Mouse (Mus musculus) megakaryocyte, embryonic 14.5 days (primary cell): ENCODE results near the gene Rasgrf2. TPM values are rescaled to one million over a fixed set of nuclear protein-coding genes. Genes with fewer than 3 reads are reported as not detected.

ENCODE experiments used
- H3K27me3 ChIP-seq: replicated peaks from 2 replicates; pipeline ENCODE3; 2012; ENCODE audit warnings: inconsistent platforms
- H3K36me3 ChIP-seq: replicated peaks from 2 replicates; pipeline ENCODE3; 2012; ENCODE audit warnings: low read length, inconsistent platforms, mixed read lengths
- H3K4me1 ChIP-seq: 2 replicates; pipeline ENCODE4 v1.6.1; 2012; ENCODE audit warnings: inconsistent platforms
- H3K4me3 ChIP-seq: replicated peaks from 2 replicates; pipeline ENCODE3; 2012; ENCODE audit warnings: moderate library complexity, mild to moderate bottlenecking, inconsistent platforms
- H3K9me3 ChIP-seq: 2 replicates; pipeline ENCODE4 v1.6.1; 2012; ENCODE audit warnings: inconsistent platforms
- FLI1 ChIP-seq: IDR thresholded peaks from 2 replicates; pipeline ENCODE4 v1.6.1; 2012; ENCODE audit warnings: low read length, inconsistent platforms, mixed read lengths
- GATA1 ChIP-seq: IDR thresholded peaks from 3 replicates; pipeline ENCODE4 v1.6.1; 2012; ENCODE audit warnings: mixed read lengths, low read length, inconsistent platforms, borderline replicate concordance
- polyA plus RNA-seq: library from polyadenylated mRNA; stranded (reverse); fragments of >175 nt; gene quantifications from 2 replicates; pipeline ENCODE4 v1.2.3, GENCODE M21; 2012; ENCODE audit warnings: low replicate concordance; ENCODE audit not compliant: insufficient read depth

Rasgrf2 gene
- polyA plus RNA-seq, 1 experiment, result 0.70 TPM

GRCm38 (mm10) chr13:91928605-91929389, 202.7 kb downstream of the Rasgrf2 start:
- H3K9me3 ChIP-seq, result no peaks in the 10 kb centered on the region

GRCm38 (mm10) chr13:91921010-91921409, 210.4 kb downstream of the Rasgrf2 start:
- Histone ChIP-seq H3K36me3 (no peaks in the 10 kb centered on the region), H3K4me1 (peaks cover 5% of the 10 kb centered on the region), H3K27me3 (peaks cover 12% of the 10 kb centered on the region), H3K9me3 (no peaks in the 10 kb centered on the region), H3K4me3 (no peak overlapping the region)
- TF ChIP-seq FLI1 (no peak), GATA1 (no peak)

More at GRCm38 (mm10) chr13:91928605-91929389, 202.7 kb downstream of the Rasgrf2 start:
- Histone ChIP-seq H3K36me3 (no peaks in the 10 kb centered on the region), H3K4me1 (no peaks in the 10 kb centered on the region), H3K27me3 (peaks cover 3% of the 10 kb centered on the region), H3K4me3 (no peak overlapping the region)
- TF ChIP-seq FLI1 (no peak), GATA1 (no peak)

- Histone ChIP-seq H3K36me3 (no peaks in the 10 kb centered on the region), H3K4me1 (peaks cover 9% of the 10 kb centered on the region), H3K9me3 (no peaks in the 10 kb centered on the region), H3K4me3 (no peak overlapping the region), H3K27me3 (peaks cover 21% of the 10 kb centered on the region)
- no peak for TF ChIP-seq GATA1
Measured at GRCm38 (mm10) chr13:91918764-91919163, 212.7 kb downstream of the Rasgrf2 start.

GRCm38 (mm10) chr13:91917835-91918234, 213.6 kb downstream of the Rasgrf2 start:
- H3K9me3 ChIP-seq, result peaks cover 7% of the 10 kb centered on the region
- no peak overlapping the region for H3K4me3 ChIP-seq

GRCm38 (mm10) chr13:91916308-91916707, 215.1 kb downstream of the Rasgrf2 start:
- Histone ChIP-seq H3K4me3 (no peak overlapping the region), H3K36me3 (no peaks in the 10 kb centered on the region), H3K9me3 (peaks cover 11% of the 10 kb centered on the region), H3K4me1 (peaks cover 12% of the 10 kb centered on the region), H3K27me3 (peaks cover 32% of the 10 kb centered on the region)
- no peak for TF ChIP-seq FLI1
- TF ChIP-seq GATA1, result no peak

More at GRCm38 (mm10) chr13:91917835-91918234, 213.6 kb downstream of the Rasgrf2 start:
- Histone ChIP-seq H3K4me1 (peaks cover 9% of the 10 kb centered on the region), H3K27me3 (peaks cover 25% of the 10 kb centered on the region), H3K36me3 (no peaks in the 10 kb centered on the region)
- TF ChIP-seq GATA1 (no peak), FLI1 (no peak)

- peaks cover 36% of the 10 kb centered on the region for H3K27me3 ChIP-seq
- peaks cover 11% of the 10 kb centered on the region for H3K9me3 ChIP-seq
- no peak overlapping the region for H3K4me3 ChIP-seq
- H3K4me1 ChIP-seq, result peaks cover 7% of the 10 kb centered on the region
- H3K36me3 ChIP-seq, result no peaks in the 10 kb centered on the region
- TF ChIP-seq GATA1 (no peak), FLI1 (no peak)
Measured at GRCm38 (mm10) chr13:91915582-91916239, 215.7 kb downstream of the Rasgrf2 start.

- no peak for TF ChIP-seq GATA1
- TF ChIP-seq FLI1, result no peak
- Histone ChIP-seq H3K36me3 (no peaks in the 10 kb centered on the region), H3K4me1 (peaks cover 7% of the 10 kb centered on the region; the same call in 1 of the 2 replicates), H3K9me3 (peaks cover 11% of the 10 kb centered on the region), H3K4me3 (no peak overlapping the region), H3K27me3 (peaks cover 36% of the 10 kb centered on the region)
Measured at GRCm38 (mm10) chr13:91915192-91915581, 216.3 kb downstream of the Rasgrf2 start.

GRCm38 (mm10) chr13:91911652-91912051, 219.8 kb downstream of the Rasgrf2 start:
- Histone ChIP-seq H3K27me3 (peaks cover 42% of the 10 kb centered on the region), H3K36me3 (no peaks in the 10 kb centered on the region), H3K9me3 (peaks cover 11% of the 10 kb centered on the region), H3K4me3 (no peak overlapping the region), H3K4me1 (peaks cover 12% of the 10 kb centered on the region; the same call in 1 of the 2 replicates)
- TF ChIP-seq GATA1 (no peak), FLI1 (no peak)

GRCm38 (mm10) chr13:91911211-91911610, 220.2 kb downstream of the Rasgrf2 start:
- TF ChIP-seq GATA1, result no peak
- TF ChIP-seq FLI1, result no peak
- peaks cover 11% of the 10 kb centered on the region for H3K9me3 ChIP-seq
- H3K4me3 ChIP-seq, result no peak overlapping the region
- peaks cover 16% of the 10 kb centered on the region; the same call in 1 of the 2 replicates for H3K4me1 ChIP-seq
- H3K27me3 ChIP-seq, result peaks cover 38% of the 10 kb centered on the region
- H3K36me3 ChIP-seq, result no peaks in the 10 kb centered on the region
